Mouse (Mus musculus) CH12.LX (cell line): ENCODE data around the gene 4930402H24Rik. TPM values are rescaled to one million over a fixed set of nuclear protein-coding genes. Genes with fewer than 3 reads are reported as not detected.

Experiments used
- DNase-seq: peaks from one replicate; pipeline ENCODE4 v3.0.0-alpha.2; 2013; ENCODE audit errors: extremely low read depth
- H3K27ac ChIP-seq: 2 replicates; pipeline ENCODE4 v1.5.1; 2012; ENCODE audit warnings: low read depth, mild to moderate bottlenecking, control low read depth, moderate library complexity; ENCODE audit not compliant: insufficient read depth
- H3K27me3 ChIP-seq: replicated peaks from 2 replicates; pipeline ENCODE3; 2012; ENCODE audit warnings: inconsistent platforms
- H3K36me3 ChIP-seq, 2 experiments: replicated peaks in 1 of 2; 2 replicates each; pipeline versions ENCODE3 to v1.6.1; 2012; ENCODE audit warnings: inconsistent platforms in 1 of 2, low read length in 1 of 2, mild to moderate bottlenecking in 1 of 2, mixed read lengths in 1 of 2, moderate library complexity in 1 of 2; ENCODE audit not compliant: control insufficient read depth in 1 of 2, insufficient read depth in 1 of 2
- H3K4me1 ChIP-seq, 2 experiments: 2 replicates each; pipeline ENCODE4 v1.6.1; 2012; ENCODE audit warnings: inconsistent platforms in 1 of 2, moderate library complexity in 1 of 2; ENCODE audit not compliant: insufficient read depth in 2 of 2, control insufficient read depth in 1 of 2
- H3K4me2 ChIP-seq: 2 replicates; pipeline ENCODE4 v1.6.1; 2012; ENCODE audit warnings: low read depth, mild to moderate bottlenecking, control low read depth; ENCODE audit not compliant: poor library complexity, insufficient read depth, severe bottlenecking
- H3K4me3 ChIP-seq, 3 experiments: fragments of 150-350 bp in 1 of 3; sonication (generic) in 1 of 3; replicated peaks in 1 of 3; 2 replicates each; pipeline versions ENCODE3 to v1.5.1; 2011 to 2012; ENCODE audit warnings: low read depth in 2 of 3, low read length in 2 of 3, mild to moderate bottlenecking in 2 of 3, moderate library complexity in 2 of 3, control low read depth in 1 of 3, improper control_type of control experiment in 1 of 3, inconsistent platforms in 1 of 3, mixed read lengths in 1 of 3; ENCODE audit not compliant: poor library complexity in 1 of 3
- H3K79me2 ChIP-seq: replicated peaks from 2 replicates; pipeline ENCODE4 v1.6.1; 2012; ENCODE audit warnings: mild to moderate bottlenecking, moderate library complexity; ENCODE audit not compliant: control insufficient read depth, poor library complexity, insufficient read depth, severe bottlenecking; ENCODE audit errors: extremely low read depth
- H3K9ac ChIP-seq: 2 replicates; pipeline ENCODE4 v1.6.1; 2012; ENCODE audit warnings: low read depth, mild to moderate bottlenecking, control low read depth, moderate library complexity; ENCODE audit not compliant: insufficient read depth
- H3K9me3 ChIP-seq: replicated peaks from 2 replicates; pipeline ENCODE3; 2012; ENCODE audit warnings: low read length, inconsistent platforms, mixed read lengths
- BHLHE40 ChIP-seq: IDR thresholded peaks from 2 replicates; pipeline ENCODE4 v1.6.1; 2011; ENCODE audit warnings: mild to moderate bottlenecking, low read depth, low read length, improper control_type of control experiment
- CHD1 ChIP-seq: IDR thresholded peaks from 2 replicates; pipeline ENCODE4 v1.6.1; 2012; ENCODE audit warnings: low read depth, low read length, improper control_type of control experiment, inconsistent platforms
- CTCF ChIP-seq, 2 experiments: IDR thresholded peaks in 1 of 2; conservative IDR thresholded peaks in 1 of 2; 2 replicates each; pipeline ENCODE4 v1.5.1; 2011 to 2012; ENCODE audit warnings: low read depth in 2 of 2, low read length in 2 of 2, improper control_type of control experiment in 1 of 2, inconsistent platforms in 1 of 2, mild to moderate bottlenecking in 1 of 2, moderate library complexity in 1 of 2
- E2F4 ChIP-seq: IDR thresholded peaks from 2 replicates; pipeline ENCODE4 v1.6.1; 2011; ENCODE audit warnings: low read depth, low read length, improper control_type of control experiment; ENCODE audit not compliant: insufficient replicate concordance
- ETS1 ChIP-seq: conservative IDR thresholded peaks from 2 replicates; pipeline ENCODE4 v1.6.1; 2012; ENCODE audit warnings: low read depth, mild to moderate bottlenecking, inconsistent platforms, low read length, improper control_type of control experiment, moderate library complexity
- GABPA ChIP-seq: IDR thresholded peaks from 2 replicates; pipeline ENCODE4 v1.6.1; 2012; ENCODE audit warnings: low read depth, low read length, improper control_type of control experiment, inconsistent platforms; ENCODE audit not compliant: insufficient replicate concordance
- HCFC1 ChIP-seq: IDR thresholded peaks from 2 replicates; pipeline ENCODE4 v1.6.1; 2012; ENCODE audit warnings: low read depth, mild to moderate bottlenecking, inconsistent platforms, low read length, improper control_type of control experiment
- JUN ChIP-seq: IDR thresholded peaks from 2 replicates; pipeline ENCODE4 v1.6.1; 2011; ENCODE audit warnings: low read depth, mild to moderate bottlenecking, low read length, improper control_type of control experiment, moderate library complexity; ENCODE audit not compliant: insufficient read depth
- JUND ChIP-seq: conservative IDR thresholded peaks from 2 replicates; pipeline ENCODE4 v1.6.1; 2011; ENCODE audit warnings: low read depth, low read length, improper control_type of control experiment
- MAFK ChIP-seq: IDR thresholded peaks from 2 replicates; pipeline ENCODE4 v1.6.1; 2011; ENCODE audit warnings: low read length, improper control_type of control experiment; ENCODE audit not compliant: insufficient replicate concordance
- NRF1 ChIP-seq: IDR thresholded peaks from 2 replicates; pipeline ENCODE4 v1.6.1; 2014; ENCODE audit warnings: low read depth, mild to moderate bottlenecking, inconsistent platforms, low read length, improper control_type of control experiment, moderate library complexity
- PAX5 ChIP-seq: IDR thresholded peaks from 2 replicates; pipeline ENCODE4 v1.6.1; 2012; ENCODE audit warnings: low read length, inconsistent platforms, mixed read lengths
- POLR2AphosphoS2 ChIP-seq: IDR thresholded peaks from 2 replicates; pipeline ENCODE4 v1.6.1; 2011; ENCODE audit warnings: low read depth, low read length, improper control_type of control experiment
- RCOR1 ChIP-seq: conservative IDR thresholded peaks from 2 replicates; pipeline ENCODE4 v1.6.1; 2012; ENCODE audit warnings: low read depth, mild to moderate bottlenecking, inconsistent platforms, low read length, improper control_type of control experiment
- TCF12 ChIP-seq: IDR thresholded peaks from 2 replicates; pipeline ENCODE4 v1.6.1; 2014; ENCODE audit warnings: low read depth, mild to moderate bottlenecking, inconsistent platforms, low read length, improper control_type of control experiment
- UBTF ChIP-seq: IDR thresholded peaks from 2 replicates; pipeline ENCODE4 v1.6.1; 2012; ENCODE audit warnings: low read depth, mild to moderate bottlenecking, inconsistent platforms, low read length, improper control_type of control experiment, moderate library complexity
- USF2 ChIP-seq: conservative IDR thresholded peaks from 2 replicates; pipeline ENCODE4 v1.6.1; 2011; ENCODE audit warnings: low read depth, low read length, improper control_type of control experiment
- ZMIZ1 ChIP-seq: IDR thresholded peaks from 2 replicates; pipeline ENCODE4 v1.6.1; 2012; ENCODE audit warnings: low read depth, mild to moderate bottlenecking, inconsistent platforms, low read length, improper control_type of control experiment
- ZNF384 ChIP-seq: IDR thresholded peaks from 2 replicates; pipeline ENCODE4 v1.6.1; 2012; ENCODE audit warnings: low read depth, low read length, improper control_type of control experiment, inconsistent platforms
- dilution Hi-C: fragments of 300-500 bp; cut with MboI; formaldehyde crosslinking; loops from 2 replicates; pipeline ENCODE4 v1.14.3; 2020; ENCODE audit warnings: low sequenced_read_pairs; ENCODE audit not compliant: extremely low pct_unique_long_range_greater_than_20kb, extremely low pct_ligation_motif_present
- in situ Hi-C: fragments of 300-500 bp; cut with MboI; formaldehyde crosslinking; loops from 3 replicates; pipeline ENCODE4 v1.14.3; 2019; ENCODE audit warnings: low sequenced_read_pairs, low pct_ligation_motif_present, low pct_unique_long_range_greater_than_20kb, mixed read lengths
- polyA plus RNA-seq: library from polyadenylated mRNA; unstranded; fragments of >175 nt; gene quantifications from 2 replicates; pipeline ENCODE4 v1.2.1, GENCODE M21; 2012; ENCODE audit warnings: low read depth; ENCODE audit not compliant: insufficient read length
- total RNA-seq, 2 experiments: library from RNA; depleted of rRNA; stranded (reverse); fragments of 300-350 nt in 1 of 2; fragments of >200 nt in 1 of 2; gene quantifications; 2 replicates each; pipeline ENCODE4 v1.2.3; 2012 to 2014

The 4930402H24Rik gene
- total and polyA plus RNA-seq, 3 experiments, result 4.2 to 4.8 (median 4.2) TPM

DNA sequence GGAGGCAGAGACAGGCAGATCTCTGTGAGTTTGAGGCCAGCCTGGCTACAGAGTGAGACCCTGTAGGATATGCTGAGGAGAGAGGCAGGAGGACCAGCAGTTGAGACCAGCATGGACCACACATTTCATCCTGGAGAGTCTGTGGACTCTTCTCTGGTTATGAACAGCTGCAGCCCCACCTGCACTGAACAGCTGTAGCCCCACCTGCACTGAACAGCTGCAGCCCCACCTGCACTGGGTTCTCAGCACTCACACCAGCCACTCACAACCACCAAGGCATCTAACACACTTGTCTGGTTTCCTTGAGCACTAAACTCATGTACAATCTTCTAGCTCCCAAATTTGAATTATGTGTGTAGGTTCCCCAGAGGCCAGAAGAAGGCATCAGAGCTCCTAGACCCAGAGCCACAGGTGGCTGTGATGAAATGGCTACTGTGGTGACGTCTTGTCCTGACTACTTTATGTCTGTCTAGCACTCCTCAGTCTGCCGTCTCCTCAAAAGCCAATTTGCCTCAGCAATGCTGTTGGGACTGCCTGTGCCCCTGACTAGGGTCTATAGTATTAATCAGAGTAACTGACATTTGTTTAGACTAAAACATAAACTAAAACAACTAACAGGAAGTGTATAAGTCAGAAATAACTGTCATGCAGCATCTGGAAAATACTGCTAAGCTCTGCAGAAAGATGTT lies 125.4 kb downstream of the 4930402H24Rik start:
- in situ Hi-C loops, result no loop called here
- dilution Hi-C loops, result no loop called here
- no peak for DNase-seq
- Histone ChIP-seq H3K4me2 (no peak overlapping the region), H3K27ac (no peak overlapping the region), H3K4me1 (peaks cover 0 to 4% of the 10 kb centered on the region in 2 experiments; a peak in 2 of 4 replicates), H3K27me3 (no peaks in the 10 kb centered on the region), H3K9me3 (no peaks in the 10 kb centered on the region), H3K9ac (no peak overlapping the region), H3K4me3 (no peak overlapping the region), H3K79me2 (no peaks in the 10 kb centered on the region), H3K36me3 (peaks cover 0 to 19% of the 10 kb centered on the region in 2 experiments)
- TF ChIP-seq HCFC1, result no peak
- peak; percentile 56; the same call in 1 of the 2 replicates for TF ChIP-seq TCF12
- no peak for TF ChIP-seq E2F4
- TF ChIP-seq USF2, result no peak
- TF ChIP-seq POLR2AphosphoS2, result no peak

DNA sequence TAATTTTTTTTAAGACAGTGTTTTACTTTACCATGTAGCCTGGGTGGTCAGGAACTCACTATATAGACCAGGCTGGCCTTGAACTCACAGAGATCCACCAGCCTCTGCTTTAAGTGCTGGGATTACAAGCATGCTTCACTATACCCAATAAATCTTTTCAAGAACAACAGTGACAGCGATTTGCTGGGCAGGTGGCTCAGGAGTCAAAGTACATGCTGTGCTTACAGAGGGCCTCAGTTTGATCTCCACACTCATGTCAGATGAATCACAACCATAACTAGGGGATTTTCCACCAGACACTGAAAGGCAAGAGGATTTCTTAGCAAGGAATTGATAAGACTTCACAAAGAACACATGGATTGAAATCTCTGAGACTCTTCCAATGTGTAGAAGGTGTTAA lies 126.3 kb downstream of the 4930402H24Rik start:
- dilution Hi-C loops (no loop called here), in situ Hi-C loops (no loop called here)
- H3K4me3 ChIP-seq, result no peak overlapping the region
- DNase-seq, result no peak
- no peaks in the 10 kb centered on the region for H3K9me3 ChIP-seq
- TF ChIP-seq JUND, result no peak
- TF ChIP-seq MAFK, result no peak
- no peak for TF ChIP-seq RCOR1
- no peak for TF ChIP-seq GABPA
- TF ChIP-seq CTCF (conservative IDR thresholded peaks at IDR 0.05 in 1 of 2, IDR thresholded peaks at IDR 0.05 in 1 of 2; ENCODE audit: low read depth in 2 of 2, low read length in 2 of 2), result no peak
- no peak for TF ChIP-seq JUN
- no peak for TF ChIP-seq CHD1
- TF ChIP-seq USF2, result no peak
- TF ChIP-seq PAX5, result no peak
- no peak for TF ChIP-seq ZMIZ1
- no peak for TF ChIP-seq BHLHE40
- TF ChIP-seq ZNF384, result no peak
- no peak for TF ChIP-seq ETS1
- TF ChIP-seq NRF1, result no peak
- TF ChIP-seq UBTF, result no peak
- no peak overlapping the region for H3K4me2 ChIP-seq
- no peak overlapping the region for H3K9ac ChIP-seq
- no peak overlapping the region for H3K27ac ChIP-seq
- H3K27me3 ChIP-seq, result no peaks in the 10 kb centered on the region
- no peaks in the 10 kb centered on the region for H3K79me2 ChIP-seq
- peaks cover 0 to 2% of the 10 kb centered on the region in 2 experiments; a peak in 2 of 4 replicates for H3K4me1 ChIP-seq
- H3K36me3 ChIP-seq, result peaks cover 0 to 25% of the 10 kb centered on the region in 2 experiments
